Mouse (Mus musculus) lung, postnatal 0 days (tissue): Measurements from ENCODE around the gene Mical3. TPM values are rescaled to one million over a fixed set of nuclear protein-coding genes. Genes with fewer than 3 reads are reported as not detected.

Source experiments
- ATAC-seq: fragments of 200-750 bp; cut with Nextera tagmentation; 2 replicates; pipeline ENCODE4 v1.8.0; 2017; ENCODE audit warnings: moderate library complexity
- DNase-seq: peaks from one replicate; pipeline ENCODE4 v3.0.0-alpha.2; 2016; ENCODE audit warnings: low spot score
- H3K27ac ChIP-seq: fragments of 300-500 bp; sonication (generic); 2 replicates; pipeline ENCODE4 v1.5.1; 2014; ENCODE audit warnings: antibody characterized with exemption, mild to moderate bottlenecking, low read length, mixed read lengths
- H3K27me3 ChIP-seq: fragments of 300-500 bp; sonication (generic); replicated peaks from 2 replicates; pipeline ENCODE4 v1.6.1; 2014; ENCODE audit warnings: low read length, mixed read lengths; ENCODE audit not compliant: insufficient read depth
- H3K36me3 ChIP-seq: fragments of 300-500 bp; sonication (generic); 2 replicates; pipeline ENCODE4 v1.6.1; 2014; ENCODE audit warnings: low read length, mixed read lengths; ENCODE audit not compliant: insufficient read depth
- H3K4me1 ChIP-seq: fragments of 300-500 bp; sonication (generic); 2 replicates; pipeline ENCODE4 v1.6.1; 2014; ENCODE audit warnings: antibody characterized with exemption, low read depth, low read length, mixed read lengths; ENCODE audit not compliant: insufficient read depth
- H3K4me2 ChIP-seq: fragments of 300-500 bp; sonication (generic); replicated peaks from 2 replicates; pipeline ENCODE4 v1.6.1; 2014; ENCODE audit warnings: low read depth, mild to moderate bottlenecking, low read length, moderate library complexity, mixed read lengths
- H3K4me3 ChIP-seq: fragments of 300-500 bp; sonication (generic); 2 replicates; pipeline ENCODE4 v1.5.1; 2014; ENCODE audit warnings: low read depth, low read length
- H3K9ac ChIP-seq: fragments of 300-500 bp; sonication (generic); replicated peaks from 2 replicates; pipeline ENCODE4 v1.6.1; 2014; ENCODE audit warnings: low read depth, mild to moderate bottlenecking
- H3K9me3 ChIP-seq: fragments of 300-500 bp; sonication (generic); 2 replicates; pipeline ENCODE4 v1.6.1; 2016; ENCODE audit warnings: low read length, mixed read lengths
- CTCF ChIP-seq: IDR thresholded peaks from 2 replicates; pipeline ENCODE4 v1.5.1; 2016; ENCODE audit warnings: antibody characterized with exemption, mild to moderate bottlenecking
- EP300 ChIP-seq: IDR thresholded peaks from 2 replicates; pipeline ENCODE4 v1.6.1; 2016; ENCODE audit warnings: antibody characterized with exemption, mild to moderate bottlenecking, control low read depth
- WGBS: fragments of 180-500 bp; shearing (Covaris S2); extraction: QIAGEN DNeasy Blood & Tissue Kit; methylation state at CpG from one replicate; pipeline ENCODE4 v1.1.7; 2014; 5-methylcytosine and 5-hydroxymethylcytosine counted together
- polyA plus RNA-seq: library from polyadenylated mRNA; unstranded; fragments of >200 nt; fragmentation: Nextera tagmentation; extraction: Ambion mirVana; gene quantifications from 2 replicates; pipeline ENCODE4 v1.2.1, GENCODE M21; 2015

Gene Mical3
- polyA plus RNA-seq, 1 experiment from 2014 or later: 12.8 TPM

DNA sequence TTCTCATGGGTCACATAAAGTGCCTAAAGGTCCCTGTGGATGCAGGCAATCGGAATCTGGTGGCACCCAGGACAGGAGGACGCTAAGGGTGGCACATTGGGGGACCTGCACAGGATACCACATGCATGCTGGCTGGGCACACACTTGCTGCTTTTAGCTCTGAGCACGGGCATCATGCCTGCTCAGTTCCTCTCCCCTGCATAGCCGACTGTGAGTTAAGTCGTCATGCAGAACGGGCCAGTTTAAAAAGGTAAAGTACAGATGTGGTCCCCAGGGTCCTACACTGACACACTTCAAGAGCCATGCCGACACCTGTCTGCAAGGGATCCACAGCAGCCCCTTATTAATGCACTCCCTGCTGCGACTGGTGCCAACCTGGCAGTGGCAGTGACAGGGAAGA is 176.6 kb downstream of the Mical3 start:
- H3K4me1 ChIP-seq: 0 out of 2 replicates have a peak, but pooled peaks cover 3% of the 10 kb centered on the region
- WGBS: 88% methylated on average over 8 of the region's 8 CpGs
- no peak overlapping the region for H3K4me3 ChIP-seq

DNA sequence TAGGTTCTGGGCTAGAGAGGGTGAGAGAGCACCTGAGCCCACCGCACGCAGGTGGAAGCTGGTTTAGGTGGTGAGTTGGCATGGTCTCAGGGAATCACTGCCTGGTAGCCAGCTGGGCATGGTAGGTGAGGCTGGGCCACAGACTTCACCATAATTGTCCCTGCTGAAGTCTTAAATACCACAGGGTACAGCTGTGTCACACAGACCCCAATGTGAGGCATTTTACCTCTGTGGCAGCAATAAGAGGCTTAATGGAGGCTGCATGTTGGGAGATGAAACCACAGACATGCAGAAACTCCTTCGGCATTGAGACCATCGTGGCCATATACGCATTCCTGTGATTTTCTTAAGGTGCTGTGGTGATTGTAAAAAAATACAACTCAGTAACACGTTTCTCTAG is 178.3 kb downstream of the Mical3 start:
- H3K27me3 ChIP-seq: no peaks in the 10 kb centered on the region
- no peak overlapping the region for H3K4me3 ChIP-seq
- ATAC-seq (no peak), DNase-seq (no peak)
- peaks cover 18% of the 10 kb centered on the region for H3K36me3 ChIP-seq
- no peak overlapping the region for H3K4me2 ChIP-seq
- no peak overlapping the region for H3K27ac ChIP-seq
- no peaks in the 10 kb centered on the region for H3K9me3 ChIP-seq
- H3K4me1 ChIP-seq: 0 out of 2 replicates have a peak, but pooled peaks cover 3% of the 10 kb centered on the region
- no peak overlapping the region for H3K9ac ChIP-seq
- TF ChIP-seq CTCF (no peak), EP300 (no peak)
- WGBS: 95% methylated on average over 6 of the region's 6 CpGs

More for the DNA sequence above, 176.6 kb downstream of the Mical3 start:
- no peak for TF ChIP-seq EP300
- TF ChIP-seq CTCF: no peak
- H3K9me3 ChIP-seq: no peaks in the 10 kb centered on the region
- no peak for ATAC-seq
- no peak overlapping the region for H3K4me2 ChIP-seq
- no peak overlapping the region for H3K27ac ChIP-seq
- H3K27me3 ChIP-seq: no peaks in the 10 kb centered on the region
- H3K36me3 ChIP-seq: peaks cover 18% of the 10 kb centered on the region
- DNase-seq: no peak
- H3K9ac ChIP-seq: no peak overlapping the region

DNA sequence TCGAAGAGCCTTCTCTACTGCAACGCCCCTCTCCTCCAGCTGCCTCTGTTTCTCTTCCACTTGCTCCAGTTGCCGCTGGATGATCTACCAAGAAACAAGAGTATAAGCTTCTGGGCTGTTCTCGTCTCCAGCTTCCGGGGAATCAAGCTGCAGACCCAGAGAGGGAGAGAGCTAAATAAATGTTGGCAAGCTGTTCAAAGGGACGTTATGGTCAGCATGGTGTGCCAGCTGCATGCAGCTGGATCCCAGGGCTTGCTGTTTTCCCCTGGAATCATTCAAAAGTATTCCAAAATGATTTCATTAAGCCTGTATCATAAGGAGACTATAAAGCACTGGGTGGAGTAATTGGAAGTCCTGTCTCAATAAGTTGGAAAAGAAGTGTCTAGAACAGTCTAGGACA is 179.5 kb downstream of the Mical3 start:
- Histone ChIP-seq H3K9ac (no peak overlapping the region), H3K27me3 (no peaks in the 10 kb centered on the region), H3K4me3 (no peak overlapping the region), H3K4me2 (no peak overlapping the region), H3K36me3 (peaks cover 15% of the 10 kb centered on the region), H3K4me1 (0 out of 2 replicates have a peak, but pooled peaks cover 3% of the 10 kb centered on the region), H3K27ac (no peak overlapping the region), H3K9me3 (no peaks in the 10 kb centered on the region)
- TF ChIP-seq EP300: no peak
- no peak for TF ChIP-seq CTCF
- WGBS: 67% methylated on average over 6 of the region's 6 CpGs
- ATAC-seq: peak; percentile 66
- DNase-seq: peak; percentile 66

DNA sequence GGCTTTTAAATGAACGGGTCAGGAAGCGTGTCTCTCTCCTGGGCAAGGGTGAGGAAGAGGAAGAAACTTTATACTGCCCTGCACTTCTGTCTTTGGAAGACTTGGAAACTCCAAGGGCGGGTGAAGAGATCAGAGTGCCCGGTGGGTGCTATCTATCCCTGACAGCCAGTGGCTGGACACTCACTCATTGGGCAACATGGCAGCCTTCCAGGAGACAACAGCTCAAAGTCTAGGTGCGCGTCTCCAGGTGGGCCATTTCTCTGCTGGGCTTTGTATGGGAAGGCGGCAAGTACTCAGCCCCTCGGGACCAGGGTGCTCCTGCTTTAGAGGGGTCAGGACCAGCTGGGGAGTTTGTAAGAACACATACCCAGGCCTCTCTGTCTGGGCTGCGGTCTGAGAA is 185.3 kb downstream of the Mical3 start:
- no peaks in the 10 kb centered on the region for H3K9me3 ChIP-seq
- no peak overlapping the region for H3K4me2 ChIP-seq
- H3K4me1 ChIP-seq: no peaks in the 10 kb centered on the region
- DNase-seq: no peak
- no peak for TF ChIP-seq CTCF
- TF ChIP-seq EP300: no peak
- H3K36me3 ChIP-seq: peaks cover 9% of the 10 kb centered on the region
- ATAC-seq: no peak
- H3K27me3 ChIP-seq: no peaks in the 10 kb centered on the region
- no peak overlapping the region for H3K4me3 ChIP-seq
- WGBS: 91% methylated on average over 9 of the region's 9 CpGs
- no peak overlapping the region for H3K9ac ChIP-seq
- no peak overlapping the region for H3K27ac ChIP-seq

- Histone ChIP-seq H3K36me3 (no peaks in the 10 kb centered on the region; the same call in none of the 2 replicates), H3K4me3 (no peak overlapping the region), H3K27ac (no peak overlapping the region), H3K9ac (no peak overlapping the region), H3K27me3 (no peaks in the 10 kb centered on the region), H3K9me3 (no peaks in the 10 kb centered on the region), H3K4me1 (no peaks in the 10 kb centered on the region), H3K4me2 (no peak overlapping the region)
- WGBS: 91% methylated on average over 5 of the region's 5 CpGs
- no peak for DNase-seq
- TF ChIP-seq CTCF (no peak), EP300 (no peak)
- no peak for ATAC-seq
Observed at GRCm38 (mm10) chr6:120943964-120944363, 186.8 kb downstream of the Mical3 start.

DNA sequence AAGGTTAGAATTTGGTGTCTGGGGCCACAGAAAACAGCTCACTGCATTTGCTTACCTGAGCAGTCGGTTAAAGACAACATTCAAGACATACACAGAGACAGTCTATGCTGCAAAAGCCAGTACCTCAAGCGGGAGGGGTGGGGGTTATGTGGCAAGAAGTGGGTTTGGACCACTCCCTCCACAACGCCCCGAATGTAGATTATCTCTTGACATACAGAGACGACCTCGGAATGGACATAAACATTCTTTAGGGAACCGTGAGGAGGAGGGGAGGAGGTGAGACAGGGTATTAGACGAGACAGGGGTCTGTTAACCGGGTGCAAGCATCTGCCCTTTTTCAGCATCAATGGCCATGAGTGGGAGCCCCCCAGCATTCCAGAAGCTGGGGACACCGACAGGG is 187.2 kb downstream of the Mical3 start:
- Histone ChIP-seq H3K4me1 (no peaks in the 10 kb centered on the region), H3K36me3 (no peaks in the 10 kb centered on the region; the same call in none of the 2 replicates), H3K4me2 (no peak overlapping the region), H3K9ac (no peak overlapping the region), H3K9me3 (no peaks in the 10 kb centered on the region), H3K27ac (no peak overlapping the region), H3K27me3 (no peaks in the 10 kb centered on the region), H3K4me3 (no peak overlapping the region)
- ATAC-seq (no peak), DNase-seq (no peak)
- TF ChIP-seq CTCF (no peak), EP300 (no peak)
- 58% methylated on average over 10 of the region's 10 CpGs for WGBS

- no peaks in the 10 kb centered on the region for H3K9me3 ChIP-seq
- ATAC-seq (no peak), DNase-seq (no peak)
- H3K4me3 ChIP-seq: no peak overlapping the region
- TF ChIP-seq CTCF (no peak), EP300 (no peak)
- no peaks in the 10 kb centered on the region for H3K27me3 ChIP-seq
- H3K4me1 ChIP-seq: no peaks in the 10 kb centered on the region
- H3K9ac ChIP-seq: no peak overlapping the region
- no peak overlapping the region for H3K4me2 ChIP-seq
- H3K36me3 ChIP-seq: no peaks in the 10 kb centered on the region; the same call in 1 of the 2 replicates
- no peak overlapping the region for H3K27ac ChIP-seq
- WGBS: 72% methylated on average over 2 of the region's 2 CpGs
Observed at GRCm38 (mm10) chr6:120943079-120943478, 187.7 kb downstream of the Mical3 start.
